24 mouse cellular contexts compared by ENCODE assay signal in the genomic region with DNA sequence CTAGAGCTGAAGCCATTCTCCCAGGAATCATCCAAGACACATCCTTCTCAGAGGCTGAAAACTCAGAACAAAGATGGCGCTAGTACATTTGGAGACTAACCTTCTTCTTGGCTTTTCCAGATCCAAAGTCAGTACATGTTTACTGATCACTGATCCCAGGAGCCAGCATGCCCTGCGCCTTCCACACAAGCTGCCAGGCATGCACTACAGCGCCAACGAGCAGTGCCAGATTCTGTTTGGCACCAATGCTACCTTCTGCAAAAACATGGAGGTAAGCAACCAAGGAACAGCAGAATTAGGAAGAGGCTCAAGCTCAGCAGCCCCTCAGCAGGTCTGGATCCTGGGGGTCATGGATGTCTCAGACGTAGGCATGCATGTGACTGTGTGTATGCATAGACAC.
DNase-seq lines count a peak whose midpoint lies in the region; ATAC-seq and TF ChIP-seq lines count a peak whose summit lies in the region.
"Had no signal": no experiment of that assay in that cellular context is flagged by ENCODE, and none has a peak within 500 bp of the region (broad histone marks: within the 10 kb centered on the region; RNA-seq: fewer than 3 reads in every experiment).

No protein-coding gene starts in this region.

- TF ChIP-seq EP300 in lung, postnatal 0 days (IDR thresholded peaks at IDR 0.05) = no peak

- no peak overlapping the region for H3K9ac ChIP-seq in forebrain, embryonic 14.5 days (ENCODE audit: low read length)
- H3K9ac ChIP-seq in forebrain, embryonic 11.5 days (ENCODE audit: low read length) = no peak overlapping the region
- H3K9ac ChIP-seq in lung, postnatal 0 days (replicated peaks; ENCODE audit: low read depth) = no peak overlapping the region
- H3K9ac ChIP-seq: embryonic facial prominence, embryonic 12.5 days; heart, embryonic 15.5 days; limb, embryonic 15.5 days; liver, embryonic 13.5 days; midbrain, embryonic 15.5 days; stomach, embryonic 15.5 days had no signal

- no peak for TF ChIP-seq CTCF in brain, embryonic 14.5 days (IDR thresholded peaks at IDR 0.05; ENCODE audit: borderline replicate concordance, extremely low read depth, insufficient read depth, insufficient read length)
- TF ChIP-seq CTCF in lung, postnatal 0 days (IDR thresholded peaks at IDR 0.05) = no peak

- H3K4me1 ChIP-seq in forebrain, embryonic 14.5 days (ENCODE audit: control insufficient read depth, insufficient read depth, low read length) = no peaks in the 10 kb centered on the region
- no peaks in the 10 kb centered on the region for H3K4me1 ChIP-seq in forebrain, embryonic 11.5 days (replicated peaks; ENCODE audit: control insufficient read depth, insufficient read depth, low read length)
- H3K4me1 ChIP-seq in lung, postnatal 0 days (ENCODE audit: insufficient read depth, low read depth, low read length) = no peaks in the 10 kb centered on the region
- H3K4me1 ChIP-seq: embryonic facial prominence, embryonic 12.5 days; heart, embryonic 15.5 days; limb, embryonic 10.5 days; limb, embryonic 15.5 days; liver, embryonic 13.5 days; midbrain, embryonic 15.5 days; stomach, embryonic 15.5 days had no signal

- no peak overlapping the region for H3K4me3 ChIP-seq in forebrain, embryonic 14.5 days (ENCODE audit: low read depth, low read length)
- H3K4me3 ChIP-seq in forebrain, embryonic 11.5 days (ENCODE audit: low read depth, low read length) = no peak overlapping the region
- H3K4me3 ChIP-seq in lung, postnatal 0 days (ENCODE audit: low read depth, low read length) = no peak overlapping the region
- H3K4me3 ChIP-seq: embryonic facial prominence, embryonic 12.5 days; heart, embryonic 15.5 days; limb, embryonic 10.5 days; limb, embryonic 15.5 days; liver, embryonic 13.5 days; midbrain, embryonic 15.5 days; stomach, embryonic 15.5 days had no signal

- no peak for TF ChIP-seq POLR2A in brain, embryonic 14.5 days (IDR thresholded peaks at IDR 0.05; ENCODE audit: borderline replicate concordance, extremely low read depth, insufficient read depth, insufficient read length, poor library complexity, severe bottlenecking)

- DNase-seq in cerebellum, adult 9-10 months = peak; percentile 14
- no peak for DNase-seq in cerebellum, adult 8-10 months
- peak; percentile 64 for DNase-seq in forebrain, embryonic 14.5 days (ENCODE audit: low spot score)
- DNase-seq in forebrain, embryonic 11.5 days (ENCODE audit: low spot score) = no peak
- peak; percentile 75 for DNase-seq in brain, embryonic 14.5 days (ENCODE audit: low read depth)
- peak; percentile 34 for DNase-seq in brain, embryonic 18.5 days (ENCODE audit: low read depth, low spot score)
- no peak for DNase-seq in urinary bladder, postnatal 14 days (ENCODE audit: low spot score)
- DNase-seq in lung, postnatal 0 days (ENCODE audit: low spot score) = no peak
- DNase-seq: adrenal gland, adult 2 months; B cell, adult 2 months; embryo, embryonic 11 days; kidney, adult 18-20 months; kidney, postnatal 36 days; liver, embryonic 13.5 days; lung, adult 18-20 months; lung, postnatal 10 days; right cerebral cortex, postnatal 25 days had no signal

- 86% methylated on average over 5 of the region's 5 CpGs for WGBS in forebrain, embryonic 14.5 days
- whole genome bisulfite sequencing in forebrain, embryonic 11.5 days = 93% methylated on average over 5 of the region's 5 CpGs
- WGBS in lung, postnatal 0 days = 91% methylated on average over 5 of the region's 5 CpGs

- no peak overlapping the region for H3K27ac ChIP-seq in forebrain, embryonic 14.5 days (ENCODE audit: low read depth, low read length)
- H3K27ac ChIP-seq in forebrain, embryonic 11.5 days (ENCODE audit: low read depth, low read length) = no peak overlapping the region
- H3K27ac ChIP-seq in lung, postnatal 0 days (ENCODE audit: low read length) = no peak overlapping the region
- H3K27ac ChIP-seq: embryonic facial prominence, embryonic 12.5 days; heart, embryonic 15.5 days; limb, embryonic 10.5 days; limb, embryonic 15.5 days; liver, embryonic 13.5 days; midbrain, embryonic 15.5 days; stomach, embryonic 15.5 days had no signal

- H3K4me2 ChIP-seq in forebrain, embryonic 14.5 days (ENCODE audit: low read length) = no peak overlapping the region
- no peak overlapping the region for H3K4me2 ChIP-seq in forebrain, embryonic 11.5 days (ENCODE audit: low read depth, low read length, severe bottlenecking)
- no peak overlapping the region for H3K4me2 ChIP-seq in lung, postnatal 0 days (replicated peaks; ENCODE audit: low read depth, low read length)
- H3K4me2 ChIP-seq: embryonic facial prominence, embryonic 12.5 days; heart, embryonic 15.5 days; limb, embryonic 15.5 days; liver, embryonic 13.5 days; midbrain, embryonic 15.5 days; stomach, embryonic 15.5 days had no signal

- 0 out of 2 replicates have a peak, but pooled peaks cover 3% of the 10 kb centered on the region for H3K9me3 ChIP-seq in forebrain, embryonic 14.5 days (replicated peaks; ENCODE audit: control insufficient read depth, low read length)
- no peaks in the 10 kb centered on the region for H3K9me3 ChIP-seq in forebrain, embryonic 11.5 days (ENCODE audit: control insufficient read depth, low read length)
- H3K9me3 ChIP-seq in lung, postnatal 0 days (ENCODE audit: low read length) = no peaks in the 10 kb centered on the region
- H3K9me3 ChIP-seq: embryonic facial prominence, embryonic 12.5 days; heart, embryonic 15.5 days; limb, embryonic 10.5 days; limb, embryonic 15.5 days; midbrain, embryonic 15.5 days; stomach, embryonic 15.5 days had no signal

- no peaks in the 10 kb centered on the region for H3K36me3 ChIP-seq in forebrain, embryonic 14.5 days (ENCODE audit: control insufficient read depth, insufficient read depth, low read length)
- no peaks in the 10 kb centered on the region for H3K36me3 ChIP-seq in forebrain, embryonic 11.5 days (ENCODE audit: control insufficient read depth, insufficient read depth, low read length)
- H3K36me3 ChIP-seq in lung, postnatal 0 days (ENCODE audit: insufficient read depth, low read length) = no peaks in the 10 kb centered on the region
- H3K36me3 ChIP-seq: liver, embryonic 13.5 days; midbrain, embryonic 15.5 days; stomach, embryonic 15.5 days had no signal

- ATAC-seq in forebrain, embryonic 14.5 days = no peak
- ATAC-seq in forebrain, embryonic 11.5 days (replicated peaks; ENCODE audit: low FRiP score) = no peak
- ATAC-seq in lung, postnatal 0 days = no peak
- ATAC-seq: hindbrain, embryonic 16.5 days; midbrain, embryonic 15.5 days had no signal

- H3K27me3 ChIP-seq in forebrain, embryonic 14.5 days (replicated peaks; ENCODE audit: control insufficient read depth, insufficient read depth, low read length) = no peaks in the 10 kb centered on the region
- no peaks in the 10 kb centered on the region for H3K27me3 ChIP-seq in forebrain, embryonic 11.5 days (ENCODE audit: control insufficient read depth, insufficient read depth, low read length)
- no peaks in the 10 kb centered on the region for H3K27me3 ChIP-seq in lung, postnatal 0 days (replicated peaks; ENCODE audit: insufficient read depth, low read length)
- H3K27me3 ChIP-seq: embryonic facial prominence, embryonic 12.5 days; heart, embryonic 15.5 days; limb, embryonic 15.5 days; liver, embryonic 13.5 days; midbrain, embryonic 15.5 days; stomach, embryonic 15.5 days had no signal

Comparison
In these comparisons a context has a peak if more than half of its experiments do, and no peak if none do; other contexts are left out.
1. DNase-seq: peak in cerebellum, adult 9-10 months (single experiment), forebrain, embryonic 14.5 days (single experiment), brain, embryonic 14.5 days (single experiment) and brain, embryonic 18.5 days (single experiment); none in cerebellum, adult 8-10 months (single experiment), forebrain, embryonic 11.5 days (single experiment), urinary bladder, postnatal 14 days (single experiment) and lung, postnatal 0 days (single experiment).